Mouse (Mus musculus): ENCODE results near the gene Zwint. TPM values are rescaled to one million over a fixed set of nuclear protein-coding genes. Genes with fewer than 3 reads are reported as not detected.

The Zwint gene
- total and polyA plus RNA-seq, 3 experiments = 23.1 to 361 (median 207) TPM

GRCm38 (mm10) chr10:72669086-72669485, 14.4 kb downstream of the Zwint start:
- H3K4me1 ChIP-seq (ENCODE audit: insufficient read depth, low read depth, low read length) = peaks cover 2% of the 10 kb centered on the region; the same call in 1 of the 2 replicates
- no peaks in the 10 kb centered on the region for H3K27me3 ChIP-seq (ENCODE audit: insufficient read depth, low read length)
- H3K9me3 ChIP-seq (replicated peaks) = no peaks in the 10 kb centered on the region
- no peak for DNase-seq (ENCODE audit: low spot score)
- ATAC-seq (ENCODE audit: extremely low read depth, insufficient number of reproducible peaks, low FRiP score, poor library complexity, severe bottlenecking) = peak; percentile 43
- no peak overlapping the region for H3K4me3 ChIP-seq (ENCODE audit: low read depth, low read length)
- no peak for TF ChIP-seq GATA2 (IDR thresholded peaks at IDR 0.05; ENCODE audit: borderline replicate concordance, low read depth, low read length)
- H3K36me3 ChIP-seq (replicated peaks) = peaks cover 65% of the 10 kb centered on the region

- Histone ChIP-seq H3K4me1 (ENCODE audit: insufficient read depth, low read depth, low read length) (peaks cover 26% of the 10 kb centered on the region), H3K27me3 (ENCODE audit: insufficient read depth, low read length) (no peaks in the 10 kb centered on the region), H3K9me3 (replicated peaks) (no peaks in the 10 kb centered on the region), H3K4me3 (ENCODE audit: low read depth, low read length) (no peak overlapping the region; the same call in 1 of the 2 replicates), H3K36me3 (replicated peaks) (peaks cover 25% of the 10 kb centered on the region)
- DNase-seq (ENCODE audit: low spot score) (no peak), ATAC-seq (ENCODE audit: extremely low read depth, insufficient number of reproducible peaks, low FRiP score, poor library complexity, severe bottlenecking) (no peak; the same call in 1 of the 2 replicates)
- TF ChIP-seq TAL1 (conservative IDR thresholded peaks at IDR 0.05; ENCODE audit: low read depth, low read length) (no peak), POLR2AphosphoS5 (IDR thresholded peaks at IDR 0.05; ENCODE audit: insufficient replicate concordance, low read depth, low read length) (no peak), GATA2 (IDR thresholded peaks at IDR 0.05; ENCODE audit: borderline replicate concordance, low read depth, low read length) (no peak), GATA1 (IDR thresholded peaks at IDR 0.05; ENCODE audit: borderline replicate concordance, low read length) (no peak), CTCF (IDR thresholded peaks at IDR 0.05; ENCODE audit: low read depth, low read length) (no peak)
Observed at GRCm38 (mm10) chr10:72675971-72676370, 21.3 kb downstream of the Zwint start.

GRCm38 (mm10) chr10:72676550-72676949, 21.9 kb downstream of the Zwint start:
- Histone ChIP-seq H3K9me3 (replicated peaks) (no peaks in the 10 kb centered on the region), H3K36me3 (replicated peaks) (peaks cover 22% of the 10 kb centered on the region), H3K4me1 (ENCODE audit: insufficient read depth, low read depth, low read length) (peaks cover 26% of the 10 kb centered on the region), H3K27me3 (ENCODE audit: insufficient read depth, low read length) (no peaks in the 10 kb centered on the region), H3K4me3 (ENCODE audit: low read depth, low read length) (no peak overlapping the region)
- TF ChIP-seq TAL1 (conservative IDR thresholded peaks at IDR 0.05; ENCODE audit: low read depth, low read length) (peak; percentile 84), GATA1 (IDR thresholded peaks at IDR 0.05; ENCODE audit: borderline replicate concordance, low read length) (no peak), GATA2 (IDR thresholded peaks at IDR 0.05; ENCODE audit: borderline replicate concordance, low read depth, low read length) (no peak), CTCF (IDR thresholded peaks at IDR 0.05; ENCODE audit: low read depth, low read length) (no peak), POLR2AphosphoS5 (IDR thresholded peaks at IDR 0.05; ENCODE audit: insufficient replicate concordance, low read depth, low read length) (no peak)
- DNase-seq (ENCODE audit: low spot score) = peak; percentile 42
- ATAC-seq (ENCODE audit: extremely low read depth, insufficient number of reproducible peaks, low FRiP score, poor library complexity, severe bottlenecking) = peak; percentile 99

GRCm38 (mm10) chr10:72679086-72679485, 24.4 kb downstream of the Zwint start:
- TF ChIP-seq POLR2AphosphoS5 (IDR thresholded peaks at IDR 0.05; ENCODE audit: insufficient replicate concordance, low read depth, low read length) = no peak
- TF ChIP-seq GATA1 (IDR thresholded peaks at IDR 0.05; ENCODE audit: borderline replicate concordance, low read length) = no peak
- TF ChIP-seq CTCF (IDR thresholded peaks at IDR 0.05; ENCODE audit: low read depth, low read length) = no peak
- no peak for TF ChIP-seq TAL1 (conservative IDR thresholded peaks at IDR 0.05; ENCODE audit: low read depth, low read length)
- no peak for TF ChIP-seq GATA2 (IDR thresholded peaks at IDR 0.05; ENCODE audit: borderline replicate concordance, low read depth, low read length)
- ATAC-seq (ENCODE audit: extremely low read depth, insufficient number of reproducible peaks, low FRiP score, poor library complexity, severe bottlenecking) (no peak), DNase-seq (ENCODE audit: low spot score) (no peak)
- Histone ChIP-seq H3K4me1 (ENCODE audit: insufficient read depth, low read depth, low read length) (peaks cover 26% of the 10 kb centered on the region), H3K36me3 (replicated peaks) (peaks cover 6% of the 10 kb centered on the region), H3K9me3 (replicated peaks) (no peaks in the 10 kb centered on the region), H3K4me3 (ENCODE audit: low read depth, low read length) (no peak overlapping the region), H3K27me3 (ENCODE audit: insufficient read depth, low read length) (no peaks in the 10 kb centered on the region)

- no peak for TF ChIP-seq TAL1 (conservative IDR thresholded peaks at IDR 0.05; ENCODE audit: low read depth, low read length)
- TF ChIP-seq CTCF (IDR thresholded peaks at IDR 0.05; ENCODE audit: low read depth, low read length) = no peak
- TF ChIP-seq GATA1 (IDR thresholded peaks at IDR 0.05; ENCODE audit: borderline replicate concordance, low read length) = no peak
- TF ChIP-seq POLR2AphosphoS5 (IDR thresholded peaks at IDR 0.05; ENCODE audit: insufficient replicate concordance, low read depth, low read length) = no peak
- no peak for TF ChIP-seq GATA2 (IDR thresholded peaks at IDR 0.05; ENCODE audit: borderline replicate concordance, low read depth, low read length)
- Histone ChIP-seq H3K4me3 (ENCODE audit: low read depth, low read length) (no peak overlapping the region), H3K36me3 (replicated peaks) (no peaks in the 10 kb centered on the region), H3K4me1 (ENCODE audit: insufficient read depth, low read depth, low read length) (no peaks in the 10 kb centered on the region), H3K9me3 (replicated peaks) (no peaks in the 10 kb centered on the region; the same call in 1 of the 2 replicates), H3K27me3 (ENCODE audit: insufficient read depth, low read length) (no peaks in the 10 kb centered on the region)
- ATAC-seq (ENCODE audit: extremely low read depth, insufficient number of reproducible peaks, low FRiP score, poor library complexity, severe bottlenecking) (no peak), DNase-seq (ENCODE audit: low spot score) (no peak)
Observed at GRCm38 (mm10) chr10:72701092-72701491, 46.4 kb downstream of the Zwint start.

GRCm38 (mm10) chr10:72713754-72714153, 59.1 kb downstream of the Zwint start:
- no peak overlapping the region for H3K4me3 ChIP-seq (ENCODE audit: low read depth, low read length)
- H3K4me1 ChIP-seq (ENCODE audit: insufficient read depth, low read depth, low read length) = no peaks in the 10 kb centered on the region
- ATAC-seq (ENCODE audit: extremely low read depth, insufficient number of reproducible peaks, low FRiP score, poor library complexity, severe bottlenecking) (no peak), DNase-seq (ENCODE audit: low spot score) (no peak)
- TF ChIP-seq POLR2AphosphoS5 (IDR thresholded peaks at IDR 0.05; ENCODE audit: insufficient replicate concordance, low read depth, low read length) (no peak), GATA1 (IDR thresholded peaks at IDR 0.05; ENCODE audit: borderline replicate concordance, low read length) (no peak), GATA2 (IDR thresholded peaks at IDR 0.05; ENCODE audit: borderline replicate concordance, low read depth, low read length) (no peak), TAL1 (conservative IDR thresholded peaks at IDR 0.05; ENCODE audit: low read depth, low read length) (no peak), CTCF (IDR thresholded peaks at IDR 0.05; ENCODE audit: low read depth, low read length) (no peak)
- no peaks in the 10 kb centered on the region for H3K9me3 ChIP-seq (replicated peaks)
- H3K36me3 ChIP-seq (replicated peaks) = no peaks in the 10 kb centered on the region
- no peaks in the 10 kb centered on the region for H3K27me3 ChIP-seq (ENCODE audit: insufficient read depth, low read length)
